Mouse (Mus musculus) hindbrain, embryonic 16.5 days (tissue): ENCODE measurements around the gene Pakap. TPM values are rescaled to one million over a fixed set of nuclear protein-coding genes. Genes with fewer than 3 reads are reported as not detected.

Experiments used
- ATAC-seq: fragments of 200-750 bp; cut with Nextera tagmentation; 2 replicates; pipeline ENCODE4 v1.8.0; 2017; ENCODE audit warnings: moderate TSS enrichment, moderate library complexity
- H3K27ac ChIP-seq: fragments of 300-500 bp; sonication (generic); 2 replicates; pipeline ENCODE4 v1.5.1; 2014; ENCODE audit warnings: low read depth, mild to moderate bottlenecking, control low read depth, low read length, moderate library complexity
- H3K27me3 ChIP-seq: fragments of 300-500 bp; sonication (generic); replicated peaks from 2 replicates; pipeline ENCODE4 v1.6.1; 2014; ENCODE audit warnings: low read length; ENCODE audit not compliant: control insufficient read depth, insufficient read depth
- H3K36me3 ChIP-seq: fragments of 300-500 bp; sonication (generic); 2 replicates; pipeline ENCODE4 v1.6.1; 2014; ENCODE audit warnings: mild to moderate bottlenecking, low read length, moderate library complexity, mixed read lengths; ENCODE audit not compliant: control insufficient read depth, insufficient read depth
- H3K4me1 ChIP-seq: fragments of 300-500 bp; sonication (generic); 2 replicates; pipeline ENCODE4 v1.6.1; 2014; ENCODE audit warnings: low read depth, low read length; ENCODE audit not compliant: control insufficient read depth, insufficient read depth
- H3K4me2 ChIP-seq: fragments of 300-500 bp; sonication (generic); 2 replicates; pipeline ENCODE4 v1.6.1; 2014; ENCODE audit warnings: mild to moderate bottlenecking, low read length, control low read depth, moderate library complexity
- H3K4me3 ChIP-seq: fragments of 300-500 bp; sonication (generic); 2 replicates; pipeline ENCODE4 v1.5.1; 2014; ENCODE audit warnings: mild to moderate bottlenecking, low read length, control low read depth, moderate library complexity
- H3K9ac ChIP-seq: fragments of 300-500 bp; sonication (generic); 2 replicates; pipeline ENCODE4 v1.6.1; 2014; ENCODE audit warnings: low read depth, mild to moderate bottlenecking, control low read depth, low read length, moderate library complexity
- H3K9me3 ChIP-seq: fragments of 300-500 bp; sonication (generic); 2 replicates; pipeline ENCODE4 v1.6.1; 2014; ENCODE audit warnings: mild to moderate bottlenecking, low read length, moderate library complexity; ENCODE audit not compliant: control insufficient read depth
- WGBS: fragments of 180-500 bp; shearing (Covaris S2); extraction: QIAGEN DNeasy Blood & Tissue Kit; methylation state at CpG from one replicate; pipeline ENCODE4 v1.1.7; 2014; 5-methylcytosine and 5-hydroxymethylcytosine counted together
- polyA plus RNA-seq: library from polyadenylated mRNA; unstranded; fragments of >200 nt; fragmentation: Nextera tagmentation; extraction: Ambion mirVana; gene quantifications from 2 replicates; pipeline ENCODE4 v1.2.1, GENCODE M21; 2015

Gene Pakap
- polyA plus RNA-seq, 1 experiment from 2014 or later, result 14.0 TPM

DNA sequence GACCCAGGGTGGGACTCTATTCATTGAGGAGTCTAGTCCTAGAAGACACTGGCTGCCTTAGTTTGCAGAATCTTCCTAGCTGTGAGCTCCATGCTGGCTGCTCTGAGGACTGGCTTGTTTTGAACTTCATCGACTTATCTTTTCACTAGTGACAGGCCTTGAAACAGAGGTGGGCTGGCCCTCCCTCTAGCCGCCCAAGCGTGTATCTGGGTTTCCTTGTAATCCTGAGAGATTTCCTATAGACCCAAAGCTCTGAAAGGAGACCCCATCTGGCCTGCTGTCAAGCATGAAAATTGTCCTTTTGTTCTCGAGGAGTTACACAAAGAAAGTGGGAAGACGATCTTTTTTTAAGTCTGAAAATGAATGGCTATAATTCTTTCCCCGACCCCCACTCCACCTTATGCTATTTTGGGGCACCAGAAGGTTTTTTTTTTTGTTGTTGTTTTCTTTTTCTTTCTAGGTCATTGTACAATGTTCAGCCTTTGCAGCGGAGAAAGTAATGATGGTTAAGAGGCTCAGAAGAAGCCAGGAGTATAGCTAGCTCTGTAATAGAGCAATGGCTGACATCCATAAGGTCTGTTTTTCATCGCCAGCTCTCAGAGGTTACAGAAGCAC is 256.8 kb downstream of the Pakap start:
- ATAC-seq, result no peak
- H3K27me3 ChIP-seq, result no peaks in the 10 kb centered on the region
- WGBS, result 13% methylated on average over 8 of the region's 8 CpGs

DNA sequence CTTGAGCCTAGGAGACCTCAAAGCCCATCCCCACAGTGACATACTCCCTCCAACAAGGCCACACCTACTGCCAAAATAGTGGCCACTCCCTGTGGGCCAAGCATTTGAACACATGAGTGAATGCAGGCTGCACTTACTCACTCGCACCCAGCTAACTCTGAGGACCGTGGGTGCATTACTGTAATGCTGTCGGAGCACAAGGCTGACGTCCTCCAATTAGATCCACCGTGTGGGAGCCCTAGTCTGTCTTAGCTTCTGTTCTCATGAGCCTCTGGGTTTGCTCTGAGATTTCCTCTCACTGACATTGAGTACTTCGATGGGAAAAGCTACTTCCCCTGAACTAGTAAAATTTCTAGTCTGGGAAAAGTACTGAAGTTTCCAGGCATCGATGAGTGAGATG is 258.3 kb downstream of the Pakap start:
- Histone ChIP-seq H3K4me3 (no peak overlapping the region), H3K4me2 (no peak overlapping the region), H3K27me3 (no peaks in the 10 kb centered on the region), H3K9me3 (no peaks in the 10 kb centered on the region), H3K4me1 (peaks cover 20% of the 10 kb centered on the region), H3K36me3 (no peaks in the 10 kb centered on the region), H3K9ac (no peak overlapping the region), H3K27ac (no peak overlapping the region)
- ATAC-seq, result no peak
- 90% methylated on average over 7 of the region's 7 CpGs for WGBS

More for the DNA sequence above, 256.8 kb downstream of the Pakap start:
- Histone ChIP-seq H3K4me2 (no peak overlapping the region), H3K4me3 (no peak overlapping the region), H3K4me1 (peaks cover 18% of the 10 kb centered on the region), H3K9ac (no peak overlapping the region), H3K27ac (no peak overlapping the region), H3K9me3 (no peaks in the 10 kb centered on the region), H3K36me3 (no peaks in the 10 kb centered on the region)

- Histone ChIP-seq H3K4me2 (no peak overlapping the region), H3K27me3 (no peaks in the 10 kb centered on the region), H3K36me3 (no peaks in the 10 kb centered on the region), H3K4me1 (peaks cover 7% of the 10 kb centered on the region), H3K9me3 (no peaks in the 10 kb centered on the region), H3K9ac (no peak overlapping the region), H3K4me3 (no peak overlapping the region), H3K27ac (no peak overlapping the region)
- WGBS, result 79% methylated on average over 9 of the region's 9 CpGs
- no peak for ATAC-seq
These were observed 261.2 kb downstream of the Pakap start for GRCm38 (mm10) chr4:57829131-57829530.

- peak; percentile 31; the same call in 1 of the 2 replicates for ATAC-seq
- 61% methylated on average over 3 of the region's 3 CpGs for WGBS
- no peaks in the 10 kb centered on the region for H3K27me3 ChIP-seq
- no peaks in the 10 kb centered on the region for H3K36me3 ChIP-seq
- no peak overlapping the region for H3K4me2 ChIP-seq
- no peak overlapping the region for H3K4me3 ChIP-seq
- peaks cover 2% of the 10 kb centered on the region for H3K4me1 ChIP-seq
- no peak overlapping the region for H3K9ac ChIP-seq
- H3K27ac ChIP-seq, result 0 out of 2 replicates have a peak overlapping the region, but pooled peaks have one; percentile 25
- no peaks in the 10 kb centered on the region for H3K9me3 ChIP-seq
These were observed 261.8 kb downstream of the Pakap start for GRCm38 (mm10) chr4:57829740-57830139.

- peaks cover 2% of the 10 kb centered on the region for H3K4me1 ChIP-seq
- no peak overlapping the region for H3K4me2 ChIP-seq
- no peak overlapping the region for H3K4me3 ChIP-seq
- H3K27ac ChIP-seq, result no peak overlapping the region
- H3K27me3 ChIP-seq, result no peaks in the 10 kb centered on the region
- H3K36me3 ChIP-seq, result no peaks in the 10 kb centered on the region
- ATAC-seq, result no peak
- H3K9ac ChIP-seq, result no peak overlapping the region
- H3K9me3 ChIP-seq, result no peaks in the 10 kb centered on the region
- 55% methylated on average over 7 of the region's 7 CpGs for WGBS
These were observed 264.3 kb downstream of the Pakap start for GRCm38 (mm10) chr4:57832318-57832717.

GRCm38 (mm10) chr4:57833060-57833459 is 265.1 kb downstream of the Pakap start:
- Histone ChIP-seq H3K9ac (no peak overlapping the region), H3K27ac (no peak overlapping the region), H3K9me3 (no peaks in the 10 kb centered on the region), H3K4me2 (no peak overlapping the region), H3K4me3 (no peak overlapping the region), H3K4me1 (peaks cover 2% of the 10 kb centered on the region), H3K36me3 (no peaks in the 10 kb centered on the region), H3K27me3 (no peaks in the 10 kb centered on the region)
- ATAC-seq, result 0 out of 2 replicates have a peak, but pooled peaks have one; percentile 28
- 61% methylated on average over 4 of the region's 4 CpGs for WGBS

- WGBS, result 81% methylated on average over 4 of the region's 4 CpGs
- H3K4me2 ChIP-seq, result no peak overlapping the region
- no peak for ATAC-seq
- H3K27ac ChIP-seq, result no peak overlapping the region
- no peak overlapping the region for H3K9ac ChIP-seq
- H3K27me3 ChIP-seq, result no peaks in the 10 kb centered on the region
- no peak overlapping the region for H3K4me3 ChIP-seq
- no peaks in the 10 kb centered on the region for H3K9me3 ChIP-seq
- H3K36me3 ChIP-seq, result no peaks in the 10 kb centered on the region
- H3K4me1 ChIP-seq, result peaks cover 2% of the 10 kb centered on the region
These were observed 266.2 kb downstream of the Pakap start for GRCm38 (mm10) chr4:57834141-57834540.

- no peaks in the 10 kb centered on the region for H3K9me3 ChIP-seq
- no peak overlapping the region for H3K9ac ChIP-seq
- no peak overlapping the region for H3K4me2 ChIP-seq
- no peaks in the 10 kb centered on the region for H3K36me3 ChIP-seq
- no peak for ATAC-seq
- no peaks in the 10 kb centered on the region for H3K27me3 ChIP-seq
- H3K4me3 ChIP-seq, result no peak overlapping the region
- H3K4me1 ChIP-seq, result no peaks in the 10 kb centered on the region; the same call in none of the 2 replicates
- 71% methylated on average over 9 of the region's 9 CpGs for WGBS
- no peak overlapping the region for H3K27ac ChIP-seq
These were observed 269.1 kb downstream of the Pakap start for GRCm38 (mm10) chr4:57837089-57837488.

DNA sequence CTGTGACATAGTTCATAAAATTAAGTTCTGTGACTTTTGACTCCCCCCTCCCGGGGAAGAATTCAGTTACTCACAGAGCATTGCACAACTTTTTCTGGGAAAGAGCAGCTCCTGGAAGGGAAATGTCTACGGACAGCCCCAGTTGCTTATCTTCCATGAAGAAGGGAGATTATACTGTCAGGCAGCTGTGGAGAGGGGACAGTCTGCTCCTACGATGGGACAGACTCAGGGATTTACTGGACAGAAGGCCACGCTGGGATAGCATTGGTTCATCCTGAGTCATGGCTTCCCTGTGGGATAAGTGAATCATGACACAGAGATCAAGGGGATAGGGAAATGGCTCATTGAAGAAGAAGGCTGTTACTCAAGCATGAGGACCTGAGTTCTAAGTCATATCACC is 271.4 kb downstream of the Pakap start:
- H3K36me3 ChIP-seq, result no peaks in the 10 kb centered on the region
- no peaks in the 10 kb centered on the region for H3K4me1 ChIP-seq
- no peak overlapping the region for H3K27ac ChIP-seq
- H3K4me2 ChIP-seq, result no peak overlapping the region
- ATAC-seq, result no peak
- H3K27me3 ChIP-seq, result no peaks in the 10 kb centered on the region
- H3K9ac ChIP-seq, result no peak overlapping the region
- H3K9me3 ChIP-seq, result no peaks in the 10 kb centered on the region
- WGBS, result 78% methylated on average over 4 of the region's 4 CpGs
- no peak overlapping the region for H3K4me3 ChIP-seq
